Mouse (Mus musculus): ENCODE measurements around the gene Caprin1.

DNA sequence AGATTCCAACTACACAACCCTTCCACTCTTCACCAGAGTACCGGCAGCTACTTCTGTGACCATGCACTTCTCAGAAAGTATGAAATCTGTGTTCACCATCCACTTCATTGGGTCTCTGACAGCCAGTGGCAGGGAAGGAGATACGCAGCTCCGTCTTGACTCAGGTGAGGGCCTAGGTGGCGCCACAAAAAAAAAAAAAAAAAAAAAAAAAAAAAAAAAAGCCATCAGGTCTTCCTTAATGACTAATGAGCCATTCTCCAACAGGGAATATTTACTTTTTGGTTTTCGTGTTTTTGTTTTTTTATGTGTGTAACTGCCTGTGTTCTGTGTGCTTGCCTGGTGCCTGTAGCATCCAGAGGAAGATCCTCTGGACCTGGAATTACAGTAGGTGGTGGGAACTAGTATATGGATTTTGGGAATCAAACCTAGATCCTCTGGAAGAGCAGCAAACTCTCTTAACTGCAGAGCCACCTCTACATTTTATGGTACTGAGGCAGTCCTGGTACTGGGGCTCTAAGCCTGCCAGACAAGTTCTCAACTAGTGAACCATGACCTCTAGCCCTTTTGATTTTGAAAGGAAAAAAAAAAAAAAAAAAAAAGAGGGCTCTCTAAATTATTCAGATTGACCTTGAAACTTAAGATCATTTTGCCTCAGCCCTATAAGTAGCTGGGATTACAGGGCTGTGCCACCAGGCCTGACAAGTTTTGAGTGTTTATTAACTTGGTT is 14.2 kb upstream of the Caprin1 start:
- TF ChIP-seq TAL1 (conservative IDR thresholded peaks at IDR 0.05; ENCODE audit: low read depth, low read length) (no peak), CTCF (IDR thresholded peaks at IDR 0.05; ENCODE audit: low read depth, low read length) (no peak), POLR2AphosphoS5 (IDR thresholded peaks at IDR 0.05; ENCODE audit: insufficient replicate concordance, low read depth, low read length) (no peak)
